Mouse (Mus musculus): ENCODE measurements at regions not wholly inside any gene's neighbourhood (a gene's known extent, or its start where the extent isn't known, plus 50 kb on each side); places are given as distances from the start of the nearest gene placed in this dataset.
A peak's percentile ranks its signal among the peaks of the same experiment; 100 is the strongest.

DNA sequence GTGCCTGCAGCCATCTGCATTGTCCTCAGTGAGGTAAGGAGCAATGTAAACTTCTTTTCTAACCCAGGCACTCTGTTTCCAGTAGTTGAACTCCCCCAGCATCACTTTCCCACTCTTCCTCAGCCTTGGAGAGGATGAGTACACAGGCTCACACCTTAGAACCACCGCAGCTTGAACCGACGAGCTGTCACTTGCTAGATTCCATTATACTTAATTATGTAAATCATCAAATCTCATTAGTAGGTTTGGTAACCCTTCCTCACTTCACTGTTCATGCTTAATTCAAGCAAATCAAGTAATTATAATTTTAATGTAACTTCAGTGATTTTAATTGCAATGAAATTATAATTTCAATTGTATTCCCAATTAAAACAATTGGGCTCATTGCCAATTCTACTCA, 408.0 kb downstream of the Med10 start:
- Histone ChIP-seq H3K36me3 (ENCODE audit: control insufficient read depth, insufficient read depth, low read length) (no peaks in the 10 kb centered on the region), H3K4me3 (replicated peaks; ENCODE audit: low read depth, low read length) (no peak overlapping the region), H3K9ac (replicated peaks; ENCODE audit: low read length) (no peak overlapping the region), H3K4me2 (ENCODE audit: low read length) (no peak overlapping the region), H3K27ac (replicated peaks; ENCODE audit: low read depth, low read length) (no peak overlapping the region), H3K27me3 (ENCODE audit: control insufficient read depth, insufficient read depth, low read length) (no peaks in the 10 kb centered on the region), H3K4me1 (ENCODE audit: control insufficient read depth, insufficient read depth, low read length) (peaks cover 1% of the 10 kb centered on the region), H3K9me3 (ENCODE audit: control insufficient read depth, low read length) (no peaks in the 10 kb centered on the region)
- DNase-seq (no peak), ATAC-seq (ENCODE audit: low FRiP score, low TSS enrichment) (no peak)
- 49% methylated on average over 3 of the region's 3 CpGs for WGBS

DNA sequence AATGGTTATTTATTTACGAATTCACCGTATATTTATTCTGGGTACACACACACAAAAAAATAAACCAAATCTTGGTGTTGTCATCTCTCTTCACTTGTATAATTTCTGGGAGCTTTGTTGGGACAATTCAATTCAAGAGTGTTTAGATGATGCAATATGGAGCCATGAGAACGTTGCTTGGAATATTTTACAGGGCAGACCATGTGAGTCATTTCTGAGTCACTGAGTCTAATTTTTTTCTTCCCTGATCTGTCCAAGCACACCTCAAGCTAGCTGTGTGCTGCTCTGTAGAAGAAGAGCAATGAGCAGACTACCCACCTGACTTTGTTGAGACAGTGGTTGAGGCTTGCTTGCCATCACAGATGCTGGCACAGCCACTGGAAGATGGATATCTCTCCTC, 410.8 kb downstream of the Med10 start:
- DNase-seq: no peak
- ATAC-seq (ENCODE audit: low FRiP score, low TSS enrichment): no peak
- no peaks in the 10 kb centered on the region for H3K36me3 ChIP-seq (ENCODE audit: control insufficient read depth, insufficient read depth, low read length)
- H3K4me1 ChIP-seq (ENCODE audit: control insufficient read depth, insufficient read depth, low read length): peaks cover 27% of the 10 kb centered on the region
- no peak overlapping the region for H3K4me3 ChIP-seq (replicated peaks; ENCODE audit: low read depth, low read length)
- no peak overlapping the region for H3K9ac ChIP-seq (replicated peaks; ENCODE audit: low read length)
- H3K27ac ChIP-seq (replicated peaks; ENCODE audit: low read depth, low read length): no peak overlapping the region
- no peak overlapping the region for H3K4me2 ChIP-seq (ENCODE audit: low read length)
- no peaks in the 10 kb centered on the region for H3K9me3 ChIP-seq (ENCODE audit: control insufficient read depth, low read length)
- no peaks in the 10 kb centered on the region for H3K27me3 ChIP-seq (ENCODE audit: control insufficient read depth, insufficient read depth, low read length)
- WGBS: 97% methylated on average over 3 of the region's 3 CpGs

DNA sequence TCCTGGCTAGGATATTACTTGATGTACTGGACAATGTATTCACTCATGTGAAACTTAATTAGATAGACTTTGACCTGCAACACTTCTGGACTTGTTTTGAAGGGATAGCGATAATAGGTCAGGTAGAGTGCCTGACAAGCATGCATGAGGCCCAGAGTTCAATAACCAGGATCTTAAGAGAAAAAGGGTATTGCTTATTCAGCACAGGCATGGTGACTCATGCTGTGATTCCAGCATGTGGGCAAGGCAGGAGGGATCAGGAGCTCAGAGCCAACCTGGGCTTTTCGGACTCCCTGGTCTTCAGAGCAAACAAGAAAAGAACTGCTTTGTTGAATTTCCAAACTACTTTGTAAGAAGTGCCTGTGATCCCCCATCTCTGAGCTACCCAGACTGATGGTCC, 411.4 kb downstream of the Med10 start:
- Histone ChIP-seq H3K4me2 (ENCODE audit: low read length) (no peak overlapping the region), H3K36me3 (ENCODE audit: control insufficient read depth, insufficient read depth, low read length) (no peaks in the 10 kb centered on the region), H3K9ac (replicated peaks; ENCODE audit: low read length) (no peak overlapping the region), H3K4me1 (ENCODE audit: control insufficient read depth, insufficient read depth, low read length) (peaks cover 27% of the 10 kb centered on the region), H3K27ac (replicated peaks; ENCODE audit: low read depth, low read length) (no peak overlapping the region), H3K9me3 (ENCODE audit: control insufficient read depth, low read length) (no peaks in the 10 kb centered on the region), H3K4me3 (replicated peaks; ENCODE audit: low read depth, low read length) (no peak overlapping the region), H3K27me3 (ENCODE audit: control insufficient read depth, insufficient read depth, low read length) (no peaks in the 10 kb centered on the region)
- ATAC-seq (ENCODE audit: low FRiP score, low TSS enrichment) (no peak), DNase-seq (no peak)
- 84% methylated on average over 2 of the region's 2 CpGs for WGBS

DNA sequence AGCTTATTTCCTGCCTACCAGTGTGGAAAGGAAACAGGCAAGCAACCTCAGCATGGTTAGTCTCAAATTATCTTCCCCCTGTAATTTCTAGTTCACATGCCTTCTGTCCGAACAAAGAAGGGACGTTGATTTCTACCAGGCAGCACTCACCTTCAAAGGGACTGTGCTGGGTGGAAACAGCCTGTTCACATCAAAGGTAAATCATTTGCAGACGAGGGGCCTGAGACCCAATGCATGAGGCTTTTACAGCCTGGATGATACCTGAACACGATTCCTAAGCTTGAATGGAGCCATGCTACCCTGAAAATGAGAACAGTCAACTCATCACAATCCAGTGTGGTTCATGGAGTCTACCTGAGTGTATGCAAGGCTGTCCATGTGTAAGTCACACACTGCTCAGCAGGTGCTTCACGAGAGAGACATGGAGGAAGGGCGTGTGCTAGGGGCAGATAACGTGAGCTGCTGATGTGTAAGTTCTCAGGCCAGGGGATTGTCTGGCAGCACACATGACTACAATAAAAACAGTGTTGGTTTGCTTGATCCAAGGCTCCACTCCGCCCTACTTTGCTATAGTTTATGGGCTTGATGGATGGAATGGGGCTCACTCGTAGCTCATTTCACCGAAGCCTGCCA, 411.9 kb downstream of the Med10 start:
- peaks cover 27% of the 10 kb centered on the region for H3K4me1 ChIP-seq (ENCODE audit: control insufficient read depth, insufficient read depth, low read length)
- WGBS: 85% methylated on average over 10 of the region's 10 CpGs
- no peak for DNase-seq
- no peak overlapping the region for H3K4me3 ChIP-seq (replicated peaks; ENCODE audit: low read depth, low read length)
- H3K27ac ChIP-seq (replicated peaks; ENCODE audit: low read depth, low read length): no peak overlapping the region
- no peak for ATAC-seq (ENCODE audit: low FRiP score, low TSS enrichment)
- no peaks in the 10 kb centered on the region for H3K9me3 ChIP-seq (ENCODE audit: control insufficient read depth, low read length)
- no peak overlapping the region for H3K4me2 ChIP-seq (ENCODE audit: low read length)
- H3K36me3 ChIP-seq (ENCODE audit: control insufficient read depth, insufficient read depth, low read length): no peaks in the 10 kb centered on the region
- no peak overlapping the region for H3K9ac ChIP-seq (replicated peaks; ENCODE audit: low read length)
- no peaks in the 10 kb centered on the region for H3K27me3 ChIP-seq (ENCODE audit: control insufficient read depth, insufficient read depth, low read length)

DNA sequence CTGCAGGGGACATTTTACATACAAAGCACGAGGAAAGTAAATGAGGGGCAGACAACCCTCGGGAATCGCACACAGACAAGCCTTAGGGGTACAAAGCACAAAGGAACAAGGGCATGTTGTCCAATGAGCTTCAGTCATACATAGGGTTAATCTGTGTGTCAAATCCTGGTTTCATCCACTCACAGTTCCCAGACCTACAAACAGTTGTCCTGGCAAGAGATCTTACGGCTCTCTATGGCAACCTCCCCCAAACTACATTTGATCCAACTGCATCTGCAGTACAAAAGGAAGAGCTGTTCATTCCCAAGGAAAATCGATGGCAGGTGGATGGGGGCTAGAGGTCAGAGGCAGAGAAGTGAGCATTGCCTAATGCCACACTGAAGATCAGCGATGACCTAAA, 413.9 kb downstream of the Med10 start:
- H3K9me3 ChIP-seq (ENCODE audit: control insufficient read depth, low read length): no peaks in the 10 kb centered on the region
- H3K9ac ChIP-seq (replicated peaks; ENCODE audit: low read length): no peak overlapping the region
- DNase-seq (no peak), ATAC-seq (ENCODE audit: low FRiP score, low TSS enrichment) (no peak)
- no peak overlapping the region for H3K27ac ChIP-seq (replicated peaks; ENCODE audit: low read depth, low read length)
- H3K36me3 ChIP-seq (ENCODE audit: control insufficient read depth, insufficient read depth, low read length): no peaks in the 10 kb centered on the region
- no peak overlapping the region for H3K4me3 ChIP-seq (replicated peaks; ENCODE audit: low read depth, low read length)
- no peaks in the 10 kb centered on the region for H3K27me3 ChIP-seq (ENCODE audit: control insufficient read depth, insufficient read depth, low read length)
- peaks cover 31% of the 10 kb centered on the region for H3K4me1 ChIP-seq (ENCODE audit: control insufficient read depth, insufficient read depth, low read length)
- no peak overlapping the region for H3K4me2 ChIP-seq (ENCODE audit: low read length)
- 36% methylated on average over 6 of the region's 6 CpGs for WGBS

DNA sequence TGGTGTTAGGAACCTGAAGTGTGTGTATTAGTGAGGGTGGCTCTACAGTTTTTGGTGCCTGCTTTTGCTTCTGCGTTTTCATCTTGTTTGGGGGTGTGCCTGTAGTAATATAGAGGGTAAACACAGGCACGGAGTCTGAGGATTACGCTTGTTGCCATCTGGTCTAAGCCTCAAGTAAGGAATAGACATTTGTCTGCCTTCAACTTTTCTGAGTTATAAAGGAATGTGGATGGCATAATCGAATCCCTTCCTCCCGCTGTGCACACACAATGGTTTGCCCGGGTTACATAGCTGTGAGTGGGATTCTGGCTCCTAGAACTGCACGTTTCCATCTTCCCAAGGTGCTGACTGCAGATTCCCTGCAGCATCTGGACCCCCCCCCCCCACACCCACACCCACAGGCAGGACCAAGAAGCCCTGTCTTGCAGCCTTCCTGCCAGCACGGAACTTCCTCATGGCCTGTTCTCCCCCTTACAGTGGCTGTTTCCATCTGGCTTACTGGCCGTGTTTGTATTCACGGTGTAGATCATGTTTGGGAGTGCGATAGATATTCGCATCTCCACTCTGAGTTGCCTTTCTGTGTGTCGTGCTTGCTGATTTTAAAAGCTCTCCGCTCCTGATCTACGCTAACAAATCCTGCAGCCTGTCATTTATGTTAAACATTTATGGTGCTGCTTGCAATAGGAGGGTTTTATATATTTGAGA, 415.4 kb downstream of the Med10 start:
- H3K4me1 ChIP-seq (ENCODE audit: control insufficient read depth, insufficient read depth, low read length): peaks cover 31% of the 10 kb centered on the region
- H3K9me3 ChIP-seq (ENCODE audit: control insufficient read depth, low read length): no peaks in the 10 kb centered on the region
- ATAC-seq (ENCODE audit: low FRiP score, low TSS enrichment) (no peak), DNase-seq (peak; percentile 33)
- H3K4me2 ChIP-seq (ENCODE audit: low read length): peak overlapping the region; percentile 13; the same call in 1 of the 2 replicates
- no peak overlapping the region for H3K4me3 ChIP-seq (replicated peaks; ENCODE audit: low read depth, low read length)
- H3K9ac ChIP-seq (replicated peaks; ENCODE audit: low read length): no peak overlapping the region
- no peaks in the 10 kb centered on the region for H3K36me3 ChIP-seq (ENCODE audit: control insufficient read depth, insufficient read depth, low read length)
- WGBS: 43% methylated on average over 15 of the region's 15 CpGs
- H3K27ac ChIP-seq (replicated peaks; ENCODE audit: low read depth, low read length): peak overlapping the region; percentile 14; the same call in 1 of the 2 replicates
- H3K27me3 ChIP-seq (ENCODE audit: control insufficient read depth, insufficient read depth, low read length): no peaks in the 10 kb centered on the region

DNA sequence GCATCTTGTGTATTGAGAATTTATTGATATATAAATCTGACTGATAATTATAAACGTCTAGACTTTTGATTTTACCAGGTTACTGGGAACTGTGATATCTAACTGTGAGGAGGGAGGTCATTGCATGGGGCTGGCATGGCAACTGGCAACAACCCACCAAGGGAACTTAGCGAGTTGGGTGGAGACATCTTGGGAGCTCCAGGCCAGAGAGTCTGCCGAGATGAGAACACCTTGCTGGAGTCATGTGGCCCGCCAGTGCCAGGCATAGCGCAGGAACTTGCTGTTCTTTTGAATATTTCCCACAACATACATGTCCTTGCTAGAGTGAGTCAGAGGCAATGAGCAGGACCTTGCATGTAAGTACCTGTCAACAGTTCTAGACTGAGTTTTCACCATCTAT, 413.9 kb downstream of the Ice1 start:
- no peaks in the 10 kb centered on the region for H3K9me3 ChIP-seq (ENCODE audit: control insufficient read depth, low read length)
- no peak overlapping the region for H3K27ac ChIP-seq (replicated peaks; ENCODE audit: low read depth, low read length)
- no peak for ATAC-seq (ENCODE audit: low FRiP score, low TSS enrichment)
- H3K4me2 ChIP-seq (ENCODE audit: low read length): no peak overlapping the region
- no peaks in the 10 kb centered on the region for H3K27me3 ChIP-seq (ENCODE audit: control insufficient read depth, insufficient read depth, low read length)
- no peak overlapping the region for H3K4me3 ChIP-seq (replicated peaks; ENCODE audit: low read depth, low read length)
- no peaks in the 10 kb centered on the region for H3K36me3 ChIP-seq (ENCODE audit: control insufficient read depth, insufficient read depth, low read length)
- no peak for DNase-seq
- no peak overlapping the region for H3K9ac ChIP-seq (replicated peaks; ENCODE audit: low read length)
- H3K4me1 ChIP-seq (ENCODE audit: control insufficient read depth, insufficient read depth, low read length): peaks cover 4% of the 10 kb centered on the region; the same call in 1 of the 2 replicates
- 86% methylated on average over 5 of the region's 5 CpGs for WGBS

DNA sequence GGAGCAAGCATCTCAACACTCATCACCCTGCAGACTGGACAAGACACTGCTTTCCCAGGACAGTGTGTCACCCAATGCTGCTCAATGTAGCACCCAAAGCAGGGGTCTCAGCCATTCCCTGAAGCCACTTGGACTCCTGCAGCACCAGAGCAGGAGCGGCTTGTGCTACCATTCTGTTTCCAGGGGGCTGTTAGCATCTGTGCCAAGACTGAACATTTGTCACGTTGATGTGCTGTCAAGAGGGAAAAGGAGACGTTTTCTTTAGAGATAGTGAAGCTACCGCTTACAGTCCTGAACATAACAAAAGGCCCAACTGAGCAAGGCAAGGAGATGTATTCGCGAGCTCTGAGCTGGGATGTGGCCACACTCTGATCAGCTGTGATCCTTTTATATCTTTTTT, 410.3 kb downstream of the Ice1 start:
- Histone ChIP-seq H3K36me3 (ENCODE audit: control insufficient read depth, insufficient read depth, low read length) (no peaks in the 10 kb centered on the region), H3K4me3 (replicated peaks; ENCODE audit: low read depth, low read length) (no peak overlapping the region), H3K27me3 (ENCODE audit: control insufficient read depth, insufficient read depth, low read length) (no peaks in the 10 kb centered on the region), H3K4me1 (ENCODE audit: control insufficient read depth, insufficient read depth, low read length) (no peaks in the 10 kb centered on the region), H3K9ac (replicated peaks; ENCODE audit: low read length) (no peak overlapping the region), H3K4me2 (ENCODE audit: low read length) (no peak overlapping the region), H3K9me3 (ENCODE audit: control insufficient read depth, low read length) (no peaks in the 10 kb centered on the region), H3K27ac (replicated peaks; ENCODE audit: low read depth, low read length) (no peak overlapping the region)
- no peak for ATAC-seq (ENCODE audit: low FRiP score, low TSS enrichment)
- DNase-seq: no peak
- WGBS: 64% methylated on average over 6 of the region's 6 CpGs

Measured in midbrain, embryonic 14.5 days (tissue).